Mouse (Mus musculus) neural tube, embryonic 12.5 days (tissue): ENCODE measurements at regions not wholly inside any gene's neighbourhood (a gene's known extent, or its start where the extent isn't known, plus 50 kb on each side); places are given as distances from the start of the nearest gene placed in this dataset.

Experiments
- ATAC-seq: fragments of 200-750 bp; cut with Nextera tagmentation; 2 replicates; pipeline ENCODE4 v1.8.0; 2017; ENCODE audit warnings: low read depth, mild to moderate bottlenecking, moderate TSS enrichment, moderate library complexity; ENCODE audit not compliant: low FRiP score
- H3K27ac ChIP-seq: fragments of 300-500 bp; sonication (generic); 2 replicates; pipeline ENCODE4 v1.5.1; 2016
- H3K27me3 ChIP-seq: fragments of 300-500 bp; sonication (generic); replicated peaks from 2 replicates; pipeline ENCODE4 v1.6.1; 2016; ENCODE audit warnings: mild to moderate bottlenecking
- H3K36me3 ChIP-seq: fragments of 300-500 bp; sonication (generic); 2 replicates; pipeline ENCODE4 v1.6.1; 2016; ENCODE audit warnings: mild to moderate bottlenecking
- H3K4me1 ChIP-seq: fragments of 300-500 bp; sonication (generic); 2 replicates; pipeline ENCODE4 v1.6.1; 2016
- H3K4me2 ChIP-seq: fragments of 300-500 bp; sonication (generic); replicated peaks from 2 replicates; pipeline ENCODE4 v1.6.1; 2016; ENCODE audit warnings: mild to moderate bottlenecking
- H3K4me3 ChIP-seq: fragments of 300-500 bp; sonication (generic); 2 replicates; pipeline ENCODE4 v1.5.1; 2016
- H3K9ac ChIP-seq: fragments of 300-500 bp; sonication (generic); 2 replicates; pipeline ENCODE4 v1.6.1; 2016; ENCODE audit warnings: mild to moderate bottlenecking
- H3K9me3 ChIP-seq: fragments of 300-500 bp; sonication (generic); 2 replicates; pipeline ENCODE4 v1.6.1; 2016; ENCODE audit warnings: mild to moderate bottlenecking
- WGBS: fragments of 180-500 bp; shearing (Covaris S2); methylation state at CpG from one replicate; pipeline ENCODE4 v1.1.7; 2016; 5-methylcytosine and 5-hydroxymethylcytosine counted together

GRCm38 (mm10) chr11:45533402-45534056 lies 318.3 kb upstream of the Clint1 start:
- H3K36me3 ChIP-seq = no peaks in the 10 kb centered on the region
- no peaks in the 10 kb centered on the region for H3K9me3 ChIP-seq
- 0 out of 2 replicates have a peak, but pooled peaks cover 2% of the 10 kb centered on the region for H3K4me1 ChIP-seq
- WGBS = 61% methylated on average over 7 of the region's 7 CpGs
- H3K4me3 ChIP-seq = no peak overlapping the region
- H3K27ac ChIP-seq = no peak overlapping the region
- no peaks in the 10 kb centered on the region for H3K27me3 ChIP-seq
- H3K4me2 ChIP-seq = no peak overlapping the region
- no peak for ATAC-seq
- no peak overlapping the region for H3K9ac ChIP-seq

GRCm38 (mm10) chr11:45535501-45536025 lies 316.3 kb upstream of the Clint1 start:
- no peak overlapping the region for H3K4me2 ChIP-seq
- 73% methylated on average over 8 of the region's 8 CpGs for WGBS
- no peak overlapping the region for H3K4me3 ChIP-seq
- ATAC-seq = no peak
- H3K36me3 ChIP-seq = no peaks in the 10 kb centered on the region
- H3K4me1 ChIP-seq = 0 out of 2 replicates have a peak, but pooled peaks cover 2% of the 10 kb centered on the region
- H3K27ac ChIP-seq = no peak overlapping the region
- no peak overlapping the region for H3K9ac ChIP-seq
- no peaks in the 10 kb centered on the region for H3K9me3 ChIP-seq
- H3K27me3 ChIP-seq = no peaks in the 10 kb centered on the region

GRCm38 (mm10) chr11:45538011-45538410 lies 313.8 kb upstream of the Clint1 start:
- no peaks in the 10 kb centered on the region for H3K36me3 ChIP-seq
- H3K4me1 ChIP-seq = 0 out of 2 replicates have a peak, but pooled peaks cover 2% of the 10 kb centered on the region
- H3K4me3 ChIP-seq = no peak overlapping the region
- ATAC-seq = no peak
- H3K27me3 ChIP-seq = no peaks in the 10 kb centered on the region
- no peak overlapping the region for H3K9ac ChIP-seq
- H3K9me3 ChIP-seq = no peaks in the 10 kb centered on the region
- WGBS = 48% methylated on average over 7 of the region's 7 CpGs
- no peak overlapping the region for H3K4me2 ChIP-seq
- H3K27ac ChIP-seq = no peak overlapping the region

- ATAC-seq = 0 out of 2 replicates have a peak, but pooled peaks have one; percentile 56
- H3K9me3 ChIP-seq = no peaks in the 10 kb centered on the region
- H3K4me3 ChIP-seq = no peak overlapping the region
- no peak overlapping the region for H3K4me2 ChIP-seq
- no peak overlapping the region for H3K9ac ChIP-seq
- H3K36me3 ChIP-seq = no peaks in the 10 kb centered on the region
- no peaks in the 10 kb centered on the region for H3K27me3 ChIP-seq
- H3K4me1 ChIP-seq = 0 out of 2 replicates have a peak, but pooled peaks cover 2% of the 10 kb centered on the region
- no peak overlapping the region for H3K27ac ChIP-seq
- WGBS = 51% methylated on average over 4 of the region's 4 CpGs
These were observed 312.4 kb upstream of the Clint1 start for GRCm38 (mm10) chr11:45539459-45539858.

- Histone ChIP-seq H3K27me3 (no peaks in the 10 kb centered on the region), H3K4me2 (no peak overlapping the region), H3K4me3 (no peak overlapping the region), H3K36me3 (no peaks in the 10 kb centered on the region), H3K9me3 (no peaks in the 10 kb centered on the region), H3K27ac (no peak overlapping the region), H3K4me1 (no peaks in the 10 kb centered on the region), H3K9ac (no peak overlapping the region)
- ATAC-seq = no peak
- 90% methylated on average over 3 of the region's 3 CpGs for WGBS
These were observed 307.3 kb upstream of the Clint1 start for GRCm38 (mm10) chr11:45544531-45544930.

GRCm38 (mm10) chr11:45545896-45546626 lies 305.8 kb upstream of the Clint1 start:
- Histone ChIP-seq H3K27ac (no peak overlapping the region), H3K27me3 (no peaks in the 10 kb centered on the region), H3K36me3 (no peaks in the 10 kb centered on the region), H3K9ac (no peak overlapping the region), H3K4me2 (no peak overlapping the region), H3K4me1 (peaks cover 3% of the 10 kb centered on the region; the same call in 1 of the 2 replicates), H3K4me3 (no peak overlapping the region), H3K9me3 (no peaks in the 10 kb centered on the region)
- no peak for ATAC-seq
- WGBS = 85% methylated on average over 11 of the region's 11 CpGs

- 88% methylated on average over 2 of the region's 2 CpGs for WGBS
- H3K4me2 ChIP-seq = no peak overlapping the region
- H3K4me3 ChIP-seq = no peak overlapping the region
- ATAC-seq = no peak
- H3K4me1 ChIP-seq = peaks cover 3% of the 10 kb centered on the region; the same call in 1 of the 2 replicates
- no peak overlapping the region for H3K9ac ChIP-seq
- no peaks in the 10 kb centered on the region for H3K36me3 ChIP-seq
- no peaks in the 10 kb centered on the region for H3K9me3 ChIP-seq
- no peak overlapping the region for H3K27ac ChIP-seq
- H3K27me3 ChIP-seq = no peaks in the 10 kb centered on the region
These were observed 305.0 kb upstream of the Clint1 start for GRCm38 (mm10) chr11:45546861-45547260.

- peaks cover 3% of the 10 kb centered on the region; the same call in 1 of the 2 replicates for H3K4me1 ChIP-seq
- H3K9me3 ChIP-seq = no peaks in the 10 kb centered on the region
- ATAC-seq = no peak
- H3K27me3 ChIP-seq = no peaks in the 10 kb centered on the region
- peak overlapping the region; percentile 24; the same call in 1 of the 2 replicates for H3K4me2 ChIP-seq
- 28% methylated on average over 7 of the region's 7 CpGs for WGBS
- H3K4me3 ChIP-seq = no peak overlapping the region
- no peak overlapping the region for H3K27ac ChIP-seq
- H3K9ac ChIP-seq = no peak overlapping the region
- H3K36me3 ChIP-seq = no peaks in the 10 kb centered on the region
These were observed 301.5 kb upstream of the Clint1 start for GRCm38 (mm10) chr11:45550376-45550775.

- no peaks in the 10 kb centered on the region for H3K9me3 ChIP-seq
- H3K4me3 ChIP-seq = no peak overlapping the region
- no peak overlapping the region for H3K9ac ChIP-seq
- no peaks in the 10 kb centered on the region for H3K36me3 ChIP-seq
- no peaks in the 10 kb centered on the region for H3K27me3 ChIP-seq
- ATAC-seq = peak; percentile 87
- peaks cover 9% of the 10 kb centered on the region for H3K4me1 ChIP-seq
- H3K27ac ChIP-seq = 0 out of 2 replicates have a peak overlapping the region, but pooled peaks have one; percentile 26
- H3K4me2 ChIP-seq = no peak overlapping the region
- 30% methylated on average over 5 of the region's 5 CpGs for WGBS
These were observed 274.2 kb upstream of the Clint1 start for GRCm38 (mm10) chr11:45577469-45578154.

- 55% methylated on average over 3 of the region's 3 CpGs for WGBS
- Histone ChIP-seq H3K36me3 (no peaks in the 10 kb centered on the region), H3K4me1 (peaks cover 11% of the 10 kb centered on the region), H3K4me3 (no peak overlapping the region), H3K27ac (no peak overlapping the region), H3K9ac (no peak overlapping the region), H3K9me3 (no peaks in the 10 kb centered on the region), H3K4me2 (no peak overlapping the region), H3K27me3 (no peaks in the 10 kb centered on the region)
- ATAC-seq = no peak
These were observed 259.5 kb upstream of the Clint1 start for GRCm38 (mm10) chr11:45592335-45592734.

- H3K27ac ChIP-seq = no peak overlapping the region
- H3K4me1 ChIP-seq = peaks cover 11% of the 10 kb centered on the region
- no peaks in the 10 kb centered on the region for H3K9me3 ChIP-seq
- no peak overlapping the region for H3K4me2 ChIP-seq
- H3K4me3 ChIP-seq = no peak overlapping the region
- 42% methylated on average over 11 of the region's 11 CpGs for WGBS
- H3K27me3 ChIP-seq = no peaks in the 10 kb centered on the region
- H3K9ac ChIP-seq = no peak overlapping the region
- ATAC-seq = 0 out of 2 replicates have a peak, but pooled peaks have one; percentile 33
- no peaks in the 10 kb centered on the region for H3K36me3 ChIP-seq
These were observed 258.8 kb upstream of the Clint1 start for GRCm38 (mm10) chr11:45592890-45593642.
